Mouse (Mus musculus) olfactory bulb, adult 2 months (tissue): Measurements from ENCODE around the gene Exosc7. TPM values are rescaled to one million over a fixed set of nuclear protein-coding genes. Genes with fewer than 3 reads are reported as not detected.

Experiments used
- H3K27ac ChIP-seq: fragments of 200-500 bp; 2 replicates; pipeline ENCODE4 v1.5.1; 2012; ENCODE audit warnings: low read depth, low read length; ENCODE audit not compliant: insufficient read depth
- H3K4me1 ChIP-seq: fragments of 200-500 bp; 2 replicates; pipeline ENCODE4 v1.6.1; 2012; ENCODE audit warnings: low read length; ENCODE audit not compliant: control insufficient read depth, insufficient read depth
- H3K4me3 ChIP-seq: fragments of 200-500 bp; 2 replicates; pipeline ENCODE4 v1.5.1; 2012; ENCODE audit warnings: mild to moderate bottlenecking, low read depth, low read length, moderate library complexity; ENCODE audit not compliant: insufficient read depth
- CTCF ChIP-seq: fragments of 200-500 bp; IDR thresholded peaks from 2 replicates; pipeline ENCODE4 v1.5.1; 2012; ENCODE audit warnings: low read depth, mild to moderate bottlenecking, low read length, moderate library complexity; ENCODE audit not compliant: insufficient read depth
- POLR2A ChIP-seq: fragments of 200-500 bp; IDR thresholded peaks from 2 replicates; pipeline ENCODE4 v1.6.1; 2012; ENCODE audit warnings: mild to moderate bottlenecking, low read depth, low read length, moderate library complexity; ENCODE audit not compliant: insufficient read depth
- WGBS: fragments of 180-500 bp; shearing (Covaris S2); methylation state at CpG from one replicate; pipeline ENCODE4 v1.1.7; 2018; 5-methylcytosine and 5-hydroxymethylcytosine counted together
- polyA plus RNA-seq: library from polyadenylated mRNA; stranded (reverse); fragments of >200 nt; gene quantifications from 2 replicates; pipeline ENCODE4 v1.2.4, GENCODE M21; 2012; ENCODE audit warnings: low replicate concordance; ENCODE audit not compliant: missing spikeins, insufficient read depth, insufficient read length

The Exosc7 gene
- polyA plus RNA-seq, 1 experiment: not detected

- H3K27ac ChIP-seq: no peak overlapping the region
- no peaks in the 10 kb centered on the region for H3K4me1 ChIP-seq
- WGBS: 90% methylated on average over 6 of the region's 6 CpGs
- TF ChIP-seq POLR2A (no peak), CTCF (no peak)
- H3K4me3 ChIP-seq: no peak overlapping the region
Measured at GRCm38 (mm10) chr9:123127663-123128062, 14.6 kb downstream of the Exosc7 start.

- WGBS: 89% methylated on average over 3 of the region's 3 CpGs
- Histone ChIP-seq H3K4me1 (peaks cover 3% of the 10 kb centered on the region; the same call in 1 of the 2 replicates), H3K4me3 (no peak overlapping the region), H3K27ac (no peak overlapping the region)
- no peak for TF ChIP-seq CTCF
- TF ChIP-seq POLR2A: no peak
Measured at GRCm38 (mm10) chr9:123132994-123133393, 20.0 kb downstream of the Exosc7 start.

GRCm38 (mm10) chr9:123136953-123137682, 24.1 kb downstream of the Exosc7 start:
- Histone ChIP-seq H3K4me1 (peaks cover 6% of the 10 kb centered on the region; the same call in 1 of the 2 replicates), H3K27ac (no peak overlapping the region), H3K4me3 (no peak overlapping the region)
- 68% methylated on average over 7 of the region's 7 CpGs for WGBS
- TF ChIP-seq CTCF: no peak
- TF ChIP-seq POLR2A: no peak

- WGBS: 66% methylated on average over 5 of the region's 5 CpGs
- Histone ChIP-seq H3K4me3 (no peak overlapping the region), H3K4me1 (peaks cover 6% of the 10 kb centered on the region; the same call in 1 of the 2 replicates), H3K27ac (no peak overlapping the region)
- TF ChIP-seq POLR2A (no peak), CTCF (no peak)
Measured at GRCm38 (mm10) chr9:123138891-123139474, 26.0 kb downstream of the Exosc7 start.

- Histone ChIP-seq H3K4me1 (peaks cover 6% of the 10 kb centered on the region; the same call in 1 of the 2 replicates), H3K27ac (no peak overlapping the region; the same call in 1 of the 2 replicates), H3K4me3 (no peak overlapping the region)
- WGBS: 49% methylated on average over 4 of the region's 4 CpGs
- TF ChIP-seq POLR2A: no peak
- no peak for TF ChIP-seq CTCF
Measured at GRCm38 (mm10) chr9:123139887-123140614, 27.0 kb downstream of the Exosc7 start.

GRCm38 (mm10) chr9:123148430-123148829, 35.4 kb downstream of the Exosc7 start:
- WGBS: 81% methylated on average over 5 of the region's 5 CpGs
- no peak overlapping the region for H3K27ac ChIP-seq
- TF ChIP-seq CTCF (no peak), POLR2A (no peak)

GRCm38 (mm10) chr9:123150241-123151020, 37.4 kb downstream of the Exosc7 start, which contains the start of gene Clec3b:
TSS of gene Clec3b (plus strand) at chr9:123150946.
- Histone ChIP-seq H3K4me1 (no peaks in the 10 kb centered on the region), H3K4me3 (no peak within 1 kb of the TSS), H3K27ac (no peak within 1 kb of the TSS)
- no peak for TF ChIP-seq POLR2A
- no peak for TF ChIP-seq CTCF
- WGBS: 73% methylated on average over 5 of the region's 5 CpGs

More at GRCm38 (mm10) chr9:123148430-123148829, 35.4 kb downstream of the Exosc7 start:
- H3K4me3 ChIP-seq: no peak overlapping the region
- H3K4me1 ChIP-seq: no peaks in the 10 kb centered on the region

GRCm38 (mm10) chr9:123151561-123151960, 38.5 kb downstream of the Exosc7 start:
- no peak for TF ChIP-seq CTCF
- TF ChIP-seq POLR2A: no peak
- Histone ChIP-seq H3K4me3 (no peak overlapping the region), H3K4me1 (no peaks in the 10 kb centered on the region), H3K27ac (no peak overlapping the region)
- WGBS: 53% methylated on average over 1 of the region's 1 CpGs

- TF ChIP-seq POLR2A (no peak), CTCF (no peak)
- no peak overlapping the region for H3K27ac ChIP-seq
- WGBS: 73% methylated on average over 3 of the region's 3 CpGs
- H3K4me1 ChIP-seq: peaks cover 3% of the 10 kb centered on the region
- no peak overlapping the region for H3K4me3 ChIP-seq
Measured at GRCm38 (mm10) chr9:123152026-123152425, 39.0 kb downstream of the Exosc7 start.
